Mouse (Mus musculus) lung, postnatal 25 days (tissue): ENCODE measurements at regions not wholly inside any gene's neighbourhood (a gene's known extent, or its start where the extent isn't known, plus 50 kb on each side); places are given as distances from the start of the nearest gene placed in this dataset.

ENCODE experiments used
- DNase-seq: peaks from one replicate; pipeline ENCODE4 v3.0.0; 2022; ENCODE audit warnings: low spot score

DNA sequence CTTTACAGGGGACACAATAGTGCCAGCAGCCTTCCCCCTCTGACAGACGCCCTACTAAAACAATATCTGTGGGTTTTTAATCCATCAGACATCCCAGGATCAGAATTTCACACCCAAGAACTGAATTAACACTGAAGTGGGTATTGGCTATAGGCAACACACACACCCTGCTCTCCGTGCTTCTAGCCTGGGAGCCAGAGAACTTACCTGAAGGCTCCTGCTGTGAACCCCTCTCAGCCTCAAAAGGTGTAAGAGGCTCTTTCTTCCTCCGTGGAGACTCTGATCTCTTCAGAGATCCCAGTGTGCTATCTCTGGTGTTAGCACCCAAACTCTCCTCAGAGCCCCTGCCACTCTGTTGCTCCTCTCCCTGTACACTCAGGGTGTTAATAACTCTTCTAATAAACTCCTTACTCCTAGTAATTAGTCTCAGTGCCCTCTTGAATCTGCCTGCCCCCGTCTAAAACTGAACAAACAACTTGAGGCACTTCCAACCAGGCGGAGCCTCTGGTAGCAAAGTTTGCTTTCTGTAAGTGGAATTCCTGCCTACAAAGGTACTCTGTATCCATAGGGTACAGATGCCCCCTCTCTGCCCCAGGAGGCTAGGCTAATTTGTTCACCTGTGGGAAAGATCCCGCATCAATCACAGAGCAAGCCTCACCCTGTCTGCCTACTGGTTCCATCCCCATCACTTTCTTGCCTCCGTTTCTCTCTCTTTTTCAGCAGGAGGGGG lies 452.9 kb upstream of the Fam19a5 start:
- DNase-seq = peak; percentile 32

- no peak for DNase-seq
Measured at GRCm38 (mm10) chr15:87097206-87097605, 446.9 kb upstream of the Fam19a5 start.

- DNase-seq = no peak
Measured at GRCm38 (mm10) chr15:87101146-87101545, 443.0 kb upstream of the Fam19a5 start.

DNA sequence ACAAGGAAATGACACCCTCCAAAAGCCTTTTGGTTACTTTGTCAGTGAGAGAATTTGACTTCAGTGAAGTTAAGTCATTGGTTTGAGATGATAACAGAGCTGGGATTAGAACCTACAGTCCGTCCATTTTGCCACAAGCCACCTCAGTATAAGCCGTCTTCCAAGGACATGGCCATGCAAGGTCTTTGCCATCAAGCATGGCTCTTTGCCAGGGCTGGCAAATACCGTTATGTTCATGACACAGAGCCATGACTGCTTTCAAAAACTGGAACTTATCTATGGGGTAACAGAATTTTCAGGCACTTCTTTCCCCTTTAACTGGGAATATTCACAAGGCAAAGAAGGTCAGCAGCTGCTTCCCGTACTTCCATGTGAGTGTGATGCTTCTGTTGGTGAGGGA lies 441.9 kb upstream of the Fam19a5 start:
- no peak for DNase-seq

DNA sequence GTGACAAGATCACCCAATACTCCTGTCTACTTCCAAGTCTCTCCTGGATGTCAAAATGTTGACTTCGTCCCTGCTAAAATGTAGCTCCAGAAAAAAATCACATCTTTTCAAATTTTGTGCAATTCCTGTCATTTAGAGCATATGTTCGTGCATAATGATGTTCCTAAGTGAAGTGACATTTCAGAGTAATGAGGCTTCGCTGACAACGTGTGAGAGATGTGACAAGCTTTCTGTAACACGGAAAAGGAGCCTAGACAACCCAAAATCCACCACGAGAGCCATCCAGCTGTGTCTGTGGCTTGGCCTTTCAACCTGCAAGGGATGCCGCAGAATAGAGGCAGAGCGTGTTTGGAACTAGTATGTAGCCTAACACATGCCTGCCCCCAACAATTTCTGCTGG lies 438.1 kb upstream of the Fam19a5 start:
- DNase-seq = no peak

- DNase-seq = no peak
Measured at GRCm38 (mm10) chr15:87107701-87108100, 436.4 kb upstream of the Fam19a5 start.

- DNase-seq = no peak
Measured at GRCm38 (mm10) chr15:87108411-87108810, 435.7 kb upstream of the Fam19a5 start.

- DNase-seq = no peak
Measured at GRCm38 (mm10) chr15:87122656-87123055, 421.4 kb upstream of the Fam19a5 start.

DNA sequence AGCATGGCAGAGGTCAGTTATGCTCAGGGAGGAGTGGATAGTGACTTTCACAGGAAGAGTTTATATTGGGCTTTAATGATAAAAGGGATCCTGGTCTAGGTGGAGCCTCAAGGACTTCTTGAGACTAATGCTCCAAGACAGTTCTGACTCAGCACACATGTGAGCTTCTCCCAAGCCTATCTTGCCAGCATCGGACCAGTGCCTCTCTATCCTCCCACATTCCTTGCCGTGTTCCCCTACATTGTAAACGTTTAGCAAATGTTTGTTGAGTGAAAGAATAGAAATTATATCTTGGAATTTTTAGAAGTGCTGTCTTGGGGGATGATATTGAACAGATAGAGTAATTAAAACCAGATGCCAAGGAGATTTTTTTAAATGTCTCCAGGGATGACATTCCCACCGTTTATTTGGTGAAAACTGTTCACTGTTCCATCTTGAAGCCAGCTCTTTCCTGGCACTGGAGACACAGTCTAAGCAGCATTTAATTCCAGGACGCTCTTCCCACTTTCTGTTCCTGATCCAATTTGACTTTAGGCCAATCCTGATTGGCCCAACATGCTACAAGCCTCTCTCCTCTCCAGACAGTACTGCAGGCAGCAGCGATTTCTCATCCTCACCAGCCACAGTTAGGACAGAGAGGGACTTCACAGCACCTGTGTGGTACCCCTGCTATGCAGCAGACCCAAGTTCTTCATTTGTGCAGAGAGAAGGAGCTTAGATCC lies 418.5 kb upstream of the Fam19a5 start:
- DNase-seq = no peak

GRCm38 (mm10) chr15:87138870-87139269 lies 405.2 kb upstream of the Fam19a5 start:
- DNase-seq = no peak

- no peak for DNase-seq
Measured at GRCm38 (mm10) chr15:87169136-87169535, 375.0 kb upstream of the Fam19a5 start.

DNA sequence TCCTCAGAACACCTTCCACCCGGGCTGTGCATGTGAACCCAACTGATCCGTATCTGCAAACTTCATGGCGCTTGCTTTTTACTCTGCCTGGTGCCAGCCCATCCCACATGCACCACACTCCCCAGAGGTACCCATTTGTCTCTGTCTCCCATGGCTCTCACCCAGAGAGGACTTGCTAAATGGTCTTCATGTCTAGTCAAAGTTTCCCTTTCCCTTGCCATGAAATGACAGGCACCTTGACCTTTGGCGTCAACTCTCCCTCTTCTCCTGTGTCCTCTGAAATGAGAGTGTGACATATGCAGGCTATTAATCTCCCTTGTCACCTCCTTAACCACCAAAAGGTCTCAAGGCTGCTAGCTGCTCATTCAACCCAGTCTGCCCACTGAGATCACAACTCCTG lies 373.2 kb upstream of the Fam19a5 start:
- no peak for DNase-seq

DNA sequence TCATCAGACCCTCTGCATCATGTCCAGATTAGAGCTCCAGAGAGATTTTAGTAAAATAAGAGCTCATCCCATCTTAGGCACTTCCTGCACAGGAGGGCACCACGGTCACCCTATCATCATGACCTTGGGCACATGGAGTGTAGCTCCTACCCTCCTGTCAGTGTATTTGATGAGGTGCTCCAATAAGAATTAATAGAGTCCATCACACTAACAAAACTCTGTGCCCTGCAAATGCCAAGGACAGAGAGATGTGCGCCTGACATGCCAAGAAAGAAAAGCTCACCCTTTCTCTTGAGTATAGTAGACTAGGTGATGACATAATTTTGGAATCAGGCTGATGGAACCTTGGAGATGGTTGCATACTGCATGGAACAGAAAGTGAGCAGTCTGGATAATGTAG lies 371.0 kb upstream of the Fam19a5 start:
- DNase-seq = no peak

DNA sequence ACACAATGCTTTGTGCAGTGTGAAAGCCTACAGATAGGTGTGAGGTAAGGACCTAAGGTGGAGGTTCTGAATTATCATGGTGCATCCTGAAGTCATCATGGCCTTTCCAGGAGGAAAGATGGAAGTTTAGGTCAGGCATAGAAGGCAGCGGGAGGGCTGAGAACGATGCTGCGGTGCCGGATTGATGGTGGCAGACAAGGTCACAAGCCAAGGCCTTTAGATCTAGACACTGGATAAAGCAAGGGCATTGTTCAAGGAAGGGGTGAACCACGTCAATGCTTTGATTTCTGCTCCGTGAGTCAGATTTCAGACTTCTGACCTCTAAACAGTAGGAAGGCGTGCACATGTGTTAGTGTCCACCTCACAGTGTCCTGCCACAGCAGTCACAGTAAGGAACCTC lies 365.5 kb upstream of the Fam19a5 start:
- no peak for DNase-seq

GRCm38 (mm10) chr15:87180836-87181235 lies 363.3 kb upstream of the Fam19a5 start:
- no peak for DNase-seq

GRCm38 (mm10) chr15:87184248-87184647 lies 359.9 kb upstream of the Fam19a5 start:
- DNase-seq = no peak

- DNase-seq = no peak
Measured at GRCm38 (mm10) chr15:87188816-87189455, 355.2 kb upstream of the Fam19a5 start.

DNA sequence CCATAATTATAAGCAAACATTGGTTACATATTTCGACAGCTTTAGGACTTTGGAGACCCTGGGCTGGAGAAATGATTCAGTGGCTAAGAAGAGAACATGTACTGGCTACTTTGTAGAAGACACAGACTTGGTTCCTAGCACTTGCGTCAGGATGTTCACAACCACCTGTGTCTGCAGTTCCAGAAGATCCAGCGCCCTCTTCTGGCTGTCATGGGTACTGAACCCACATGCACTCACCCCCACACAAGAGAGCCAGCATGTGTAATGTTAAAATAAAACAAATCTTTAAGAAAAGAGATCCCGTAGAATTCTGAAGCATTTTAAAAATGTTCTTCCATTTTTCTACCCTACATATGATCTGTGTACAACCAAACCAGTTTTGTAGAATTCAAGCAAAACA lies 352.2 kb upstream of the Fam19a5 start:
- DNase-seq = no peak

- DNase-seq = no peak
Measured at GRCm38 (mm10) chr15:87196306-87196893, 347.7 kb upstream of the Fam19a5 start.

GRCm38 (mm10) chr15:87199641-87200040 lies 344.5 kb upstream of the Fam19a5 start:
- no peak for DNase-seq

- no peak for DNase-seq
Measured at GRCm38 (mm10) chr15:87200282-87201048, 343.6 kb upstream of the Fam19a5 start.

- DNase-seq = no peak
Measured at GRCm38 (mm10) chr15:87201055-87201454, 343.0 kb upstream of the Fam19a5 start.
